Mouse (Mus musculus) midbrain, embryonic 16.5 days (tissue): ENCODE data around the gene Kctd5. TPM values are rescaled to one million over a fixed set of nuclear protein-coding genes. Genes with fewer than 3 reads are reported as not detected.

ENCODE experiments used
- ATAC-seq: fragments of 200-750 bp; cut with Nextera tagmentation; 2 replicates; pipeline ENCODE4 v1.8.0; 2017; ENCODE audit warnings: moderate TSS enrichment
- H3K27ac ChIP-seq: fragments of 300-500 bp; sonication (generic); 2 replicates; pipeline ENCODE4 v1.5.1; 2014; ENCODE audit warnings: mild to moderate bottlenecking, low read length, mixed read lengths
- H3K27me3 ChIP-seq: fragments of 300-500 bp; sonication (generic); 2 replicates; pipeline ENCODE4 v1.6.1; 2014; ENCODE audit warnings: low read depth, low read length, mixed read lengths; ENCODE audit not compliant: control insufficient read depth, insufficient read depth
- H3K36me3 ChIP-seq: fragments of 300-500 bp; sonication (generic); 2 replicates; pipeline ENCODE4 v1.6.1; 2014; ENCODE audit warnings: mild to moderate bottlenecking, low read length, moderate library complexity, mixed read lengths; ENCODE audit not compliant: control insufficient read depth, insufficient read depth
- H3K4me1 ChIP-seq: fragments of 300-500 bp; sonication (generic); 2 replicates; pipeline ENCODE4 v1.6.1; 2014; ENCODE audit warnings: mild to moderate bottlenecking, low read length, mixed read lengths; ENCODE audit not compliant: control insufficient read depth, insufficient read depth
- H3K4me2 ChIP-seq: fragments of 300-500 bp; sonication (generic); 2 replicates; pipeline ENCODE4 v1.6.1; 2014; ENCODE audit warnings: mild to moderate bottlenecking, low read length, mixed read lengths
- H3K4me3 ChIP-seq: fragments of 300-500 bp; sonication (generic); 2 replicates; pipeline ENCODE4 v1.5.1; 2014; ENCODE audit warnings: low read depth, mild to moderate bottlenecking, low read length, moderate library complexity, mixed read lengths
- H3K9ac ChIP-seq: fragments of 300-500 bp; sonication (generic); 2 replicates; pipeline ENCODE4 v1.6.1; 2014; ENCODE audit warnings: low read depth, low read length, mixed read lengths
- H3K9me3 ChIP-seq: fragments of 300-500 bp; sonication (generic); replicated peaks from 2 replicates; pipeline ENCODE4 v1.6.1; 2014; ENCODE audit warnings: mild to moderate bottlenecking, low read length, mixed read lengths; ENCODE audit not compliant: control insufficient read depth, poor library complexity, severe bottlenecking
- WGBS: fragments of 180-500 bp; shearing (Covaris S2); extraction: QIAGEN DNeasy Blood & Tissue Kit; methylation state at CpG from one replicate; pipeline ENCODE4 v1.1.7; 2014; 5-methylcytosine and 5-hydroxymethylcytosine counted together
- polyA plus RNA-seq: library from polyadenylated mRNA; unstranded; fragments of >200 nt; fragmentation: Nextera tagmentation; extraction: Ambion mirVana; gene quantifications from 2 replicates; pipeline ENCODE4 v1.2.1, GENCODE M21; 2015

Kctd5 gene
- polyA plus RNA-seq, 1 experiment from 2014 or later = 72.7 TPM

GRCm38 (mm10) chr17:24084593-24084992, 11.3 kb upstream of the Kctd5 start:
- Histone ChIP-seq H3K9me3 (no peaks in the 10 kb centered on the region), H3K4me2 (no peak overlapping the region), H3K9ac (no peak overlapping the region), H3K4me3 (no peak overlapping the region), H3K36me3 (peaks cover 10% of the 10 kb centered on the region; the same call in 1 of the 2 replicates), H3K27ac (no peak overlapping the region), H3K4me1 (no peaks in the 10 kb centered on the region), H3K27me3 (no peaks in the 10 kb centered on the region)
- ATAC-seq = no peak
- 59% methylated on average over 1 of the region's 1 CpGs for WGBS

DNA sequence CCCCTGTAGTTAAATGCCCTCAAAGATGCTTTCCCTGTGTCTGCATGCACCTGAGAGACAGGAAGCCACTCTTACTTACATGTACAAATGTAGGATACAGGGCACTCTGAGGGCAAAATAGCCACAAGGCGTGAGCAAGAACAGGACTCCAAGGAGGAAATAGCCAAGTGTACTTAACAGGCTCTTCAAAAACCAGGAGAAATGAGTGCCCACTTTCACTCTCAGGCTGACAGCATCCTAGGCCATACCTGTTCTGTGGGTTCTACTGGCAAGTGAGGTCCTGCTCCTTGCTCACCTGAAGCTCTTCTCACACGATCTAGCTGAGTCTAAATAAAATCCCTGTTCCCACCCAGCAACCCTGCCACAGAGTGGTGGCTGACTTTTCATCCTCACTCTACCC, 3.8 kb upstream of the Kctd5 start:
- no peak overlapping the region for H3K27ac ChIP-seq
- no peak overlapping the region for H3K9ac ChIP-seq
- peaks cover 4% of the 10 kb centered on the region for H3K4me1 ChIP-seq
- no peak overlapping the region for H3K4me3 ChIP-seq
- peaks cover 23% of the 10 kb centered on the region for H3K36me3 ChIP-seq
- no peak overlapping the region for H3K4me2 ChIP-seq
- no peak for ATAC-seq
- no peaks in the 10 kb centered on the region for H3K9me3 ChIP-seq
- 96% methylated on average over 2 of the region's 2 CpGs for WGBS
- H3K27me3 ChIP-seq = no peaks in the 10 kb centered on the region

DNA sequence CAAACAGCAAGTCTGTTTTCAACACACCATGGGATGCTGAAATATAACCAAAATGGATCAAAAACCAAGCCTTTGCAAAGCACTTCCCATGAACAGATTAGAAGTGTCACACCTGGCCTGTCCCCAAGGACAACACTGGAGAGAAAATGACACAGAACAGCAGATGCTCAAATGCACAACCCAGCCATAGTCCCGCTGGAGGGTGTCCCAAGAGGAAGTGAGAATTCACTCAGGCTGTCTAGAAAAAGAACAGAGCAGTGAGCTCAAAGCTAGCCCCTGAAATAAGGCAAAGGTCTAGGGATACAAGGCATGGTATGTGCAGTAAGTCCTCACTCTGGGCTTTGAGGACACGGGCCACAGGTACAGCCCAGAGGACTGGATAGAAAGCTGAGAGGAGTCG, 3.8 kb downstream of the Kctd5 start:
- peaks cover 18% of the 10 kb centered on the region for H3K4me1 ChIP-seq
- no peaks in the 10 kb centered on the region for H3K9me3 ChIP-seq
- H3K27ac ChIP-seq = no peak overlapping the region; the same call in 1 of the 2 replicates
- ATAC-seq = no peak
- no peaks in the 10 kb centered on the region for H3K27me3 ChIP-seq
- WGBS = 89% methylated on average over 3 of the region's 3 CpGs
- H3K9ac ChIP-seq = no peak overlapping the region
- no peak overlapping the region for H3K4me3 ChIP-seq
- H3K4me2 ChIP-seq = no peak overlapping the region
- H3K36me3 ChIP-seq = no peaks in the 10 kb centered on the region

DNA sequence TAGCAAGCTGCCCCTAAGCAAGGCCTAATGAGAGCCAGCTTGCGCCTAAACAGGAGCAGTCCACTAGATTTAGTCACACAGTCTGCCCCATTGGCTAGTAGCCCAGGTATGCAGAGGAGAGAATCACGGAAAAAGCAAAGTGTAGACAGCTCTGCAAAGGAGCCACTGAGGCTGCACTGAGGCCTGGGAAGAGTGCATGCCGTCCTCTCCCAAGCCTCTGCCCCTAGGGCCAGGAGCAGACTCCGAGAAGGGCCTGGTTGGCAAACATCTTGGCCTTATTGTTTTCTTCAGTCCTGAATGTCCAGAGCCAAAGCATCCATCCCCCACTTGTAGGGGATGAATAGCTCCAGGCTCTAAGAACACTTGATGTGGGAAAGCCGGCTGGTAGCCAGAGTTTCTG, 5.0 kb downstream of the Kctd5 start:
- H3K4me1 ChIP-seq = peaks cover 18% of the 10 kb centered on the region
- no peak for ATAC-seq
- H3K4me2 ChIP-seq = no peak overlapping the region
- no peak overlapping the region for H3K27ac ChIP-seq
- no peaks in the 10 kb centered on the region for H3K36me3 ChIP-seq
- 82% methylated on average over 5 of the region's 5 CpGs for WGBS
- H3K27me3 ChIP-seq = no peaks in the 10 kb centered on the region
- no peak overlapping the region for H3K9ac ChIP-seq
- H3K9me3 ChIP-seq = no peaks in the 10 kb centered on the region
- H3K4me3 ChIP-seq = no peak overlapping the region

- Histone ChIP-seq H3K4me2 (no peak overlapping the region), H3K9ac (no peak overlapping the region), H3K4me3 (no peak overlapping the region), H3K27ac (peak overlapping the region; percentile 7; the same call in 1 of the 2 replicates), H3K4me1 (no peaks in the 10 kb centered on the region; the same call in 1 of the 2 replicates), H3K27me3 (no peaks in the 10 kb centered on the region), H3K36me3 (peaks cover 16% of the 10 kb centered on the region), H3K9me3 (no peaks in the 10 kb centered on the region)
- 78% methylated on average over 4 of the region's 4 CpGs for WGBS
- no peak for ATAC-seq
Measured at GRCm38 (mm10) chr17:24062459-24063155, 10.7 kb downstream of the Kctd5 start.

DNA sequence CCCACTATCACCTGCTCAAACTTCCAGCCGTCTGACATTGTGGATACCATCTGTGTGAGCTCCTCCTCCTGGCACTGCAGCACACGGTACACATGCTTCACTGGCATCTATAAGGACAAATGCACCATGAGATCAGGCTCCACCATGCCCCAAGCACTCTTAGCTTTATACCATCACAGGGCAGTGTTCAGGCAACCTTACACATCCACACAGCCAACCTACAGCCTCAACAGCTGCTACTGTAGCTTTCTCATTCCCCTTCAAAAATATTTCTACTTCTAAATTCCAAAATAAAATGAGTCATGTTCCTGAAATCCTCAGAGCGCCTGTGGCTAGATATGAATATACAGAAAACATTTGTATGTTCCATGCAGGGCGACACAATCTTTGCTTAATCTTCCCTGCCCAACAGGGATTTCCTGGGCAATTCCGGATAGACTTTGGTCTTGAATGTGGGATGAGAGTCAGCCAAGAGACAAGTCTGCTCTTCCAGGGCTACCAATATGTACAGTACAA, 15.5 kb downstream of the Kctd5 start:
- no peak overlapping the region for H3K9ac ChIP-seq
- H3K9me3 ChIP-seq = no peaks in the 10 kb centered on the region
- H3K27ac ChIP-seq = no peak overlapping the region
- H3K27me3 ChIP-seq = no peaks in the 10 kb centered on the region
- H3K4me3 ChIP-seq = no peak overlapping the region
- peaks cover 42% of the 10 kb centered on the region for H3K36me3 ChIP-seq
- no peaks in the 10 kb centered on the region for H3K4me1 ChIP-seq
- 93% methylated on average over 5 of the region's 5 CpGs for WGBS
- no peak for ATAC-seq
- H3K4me2 ChIP-seq = no peak overlapping the region

DNA sequence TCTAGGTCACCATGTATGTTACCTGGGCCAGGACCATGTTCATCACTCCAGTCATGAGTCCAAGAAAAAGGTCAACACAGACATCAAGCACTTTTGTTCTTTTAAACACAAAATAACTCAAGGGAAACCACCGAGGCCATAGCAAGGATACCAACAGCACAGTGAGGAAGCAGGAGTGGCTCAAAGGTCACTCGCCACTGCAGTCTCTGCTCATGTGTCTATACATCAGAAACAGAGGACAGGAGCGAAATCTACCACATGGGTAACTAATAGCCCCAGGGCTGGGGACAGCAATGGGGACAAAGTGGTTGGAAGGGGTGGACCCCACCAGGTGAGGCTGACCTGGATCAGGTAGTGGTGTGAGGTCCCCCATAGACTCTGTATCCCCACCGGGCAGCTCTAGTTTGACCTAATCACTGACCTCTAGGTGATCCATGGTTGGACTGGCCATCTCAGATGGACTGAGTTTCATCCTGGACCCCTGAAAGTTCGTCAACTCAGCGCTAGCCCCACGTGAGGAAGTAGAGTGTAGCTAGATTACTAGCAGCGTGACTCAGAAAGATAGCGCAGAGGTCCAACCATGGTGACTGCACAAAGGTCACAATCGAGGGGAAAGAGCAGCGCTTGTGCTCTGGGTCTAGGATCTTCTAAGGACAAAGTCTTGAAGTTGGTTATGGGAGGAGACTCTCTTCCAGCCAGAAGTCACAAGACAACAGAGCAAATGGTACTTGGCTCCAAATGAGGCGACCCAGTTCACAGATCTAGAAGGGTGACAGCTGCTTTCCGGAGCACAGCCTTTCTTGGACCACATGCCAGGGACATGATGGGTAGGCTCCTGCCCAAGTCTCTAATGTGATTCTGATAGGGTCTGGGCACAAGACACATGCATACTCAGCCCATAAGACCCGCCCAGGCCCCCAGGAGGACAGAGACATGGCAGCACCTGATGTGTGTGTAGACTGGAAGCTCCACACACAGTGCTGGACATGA, 16.4 kb downstream of the Kctd5 start:
- Histone ChIP-seq H3K4me2 (no peak overlapping the region), H3K4me1 (no peaks in the 10 kb centered on the region), H3K27ac (no peak overlapping the region), H3K27me3 (no peaks in the 10 kb centered on the region), H3K36me3 (peaks cover 49% of the 10 kb centered on the region), H3K9me3 (no peaks in the 10 kb centered on the region), H3K9ac (no peak overlapping the region), H3K4me3 (no peak overlapping the region)
- 94% methylated on average over 14 of the region's 14 CpGs for WGBS
- no peak for ATAC-seq

GRCm38 (mm10) chr17:24049008-24049407, 24.3 kb downstream of the Kctd5 start:
- Histone ChIP-seq H3K27ac (no peak overlapping the region), H3K9me3 (no peaks in the 10 kb centered on the region), H3K4me2 (no peak overlapping the region), H3K27me3 (no peaks in the 10 kb centered on the region), H3K4me3 (no peak overlapping the region), H3K36me3 (peaks cover 34% of the 10 kb centered on the region), H3K4me1 (no peaks in the 10 kb centered on the region), H3K9ac (no peak overlapping the region)
- ATAC-seq = no peak
- WGBS = 91% methylated on average over 8 of the region's 8 CpGs

- H3K9me3 ChIP-seq = no peaks in the 10 kb centered on the region
- H3K4me1 ChIP-seq = no peaks in the 10 kb centered on the region
- 89% methylated on average over 5 of the region's 5 CpGs for WGBS
- no peak overlapping the region for H3K4me3 ChIP-seq
- ATAC-seq = no peak
- H3K9ac ChIP-seq = no peak overlapping the region
- H3K36me3 ChIP-seq = peaks cover 28% of the 10 kb centered on the region
- H3K27me3 ChIP-seq = no peaks in the 10 kb centered on the region
- no peak overlapping the region for H3K4me2 ChIP-seq
- no peak overlapping the region for H3K27ac ChIP-seq
Measured at GRCm38 (mm10) chr17:24048053-24048452, 25.2 kb downstream of the Kctd5 start.
